Mouse (Mus musculus) small intestine, adult 2 months (tissue): ENCODE results near the gene Gm4792.

ENCODE experiments used
- CTCF ChIP-seq: fragments of 200-500 bp; IDR thresholded peaks from 2 replicates; pipeline ENCODE4 v1.5.1; 2012; ENCODE audit warnings: low read depth, mild to moderate bottlenecking, control low read depth, inconsistent platforms, low read length, moderate library complexity, mixed read lengths; ENCODE audit not compliant: insufficient replicate concordance, insufficient read length; ENCODE audit errors: extremely low read depth
- POLR2A ChIP-seq: fragments of 200-500 bp; IDR thresholded peaks from 2 replicates; pipeline ENCODE4 v1.6.1; 2012; ENCODE audit warnings: low read depth, mild to moderate bottlenecking, control low read depth, inconsistent platforms, low read length, moderate library complexity

DNA sequence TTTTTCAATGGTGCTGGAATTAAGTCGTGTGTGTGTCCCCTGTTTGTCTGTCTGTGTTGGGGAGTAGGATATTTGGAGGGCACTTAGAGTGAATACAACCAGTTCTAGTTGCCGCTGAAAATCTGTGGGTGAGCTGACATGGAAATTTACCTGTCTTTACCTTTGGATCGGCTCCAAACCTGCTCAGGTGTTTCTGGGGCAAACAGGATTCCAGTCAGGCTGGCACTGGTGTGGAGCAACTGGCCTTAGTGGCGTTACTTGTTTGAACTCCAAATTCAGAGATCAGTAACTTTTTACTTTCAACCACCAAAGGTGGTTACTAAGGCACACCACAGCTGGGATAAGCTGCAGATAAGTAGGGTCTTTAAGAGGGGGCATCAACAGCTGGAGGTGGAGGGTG lies 14.6 kb upstream of the Gm4792 start:
- no peak for TF ChIP-seq CTCF
- TF ChIP-seq POLR2A, result no peak
